Mouse (Mus musculus) cerebellum, adult 11 months (tissue): Measurements from ENCODE around the gene Acvr1b.

ENCODE experiments used
- DNase-seq: peaks from one replicate; pipeline ENCODE4 v3.0.0; 2022

The Acvr1b gene

DNA sequence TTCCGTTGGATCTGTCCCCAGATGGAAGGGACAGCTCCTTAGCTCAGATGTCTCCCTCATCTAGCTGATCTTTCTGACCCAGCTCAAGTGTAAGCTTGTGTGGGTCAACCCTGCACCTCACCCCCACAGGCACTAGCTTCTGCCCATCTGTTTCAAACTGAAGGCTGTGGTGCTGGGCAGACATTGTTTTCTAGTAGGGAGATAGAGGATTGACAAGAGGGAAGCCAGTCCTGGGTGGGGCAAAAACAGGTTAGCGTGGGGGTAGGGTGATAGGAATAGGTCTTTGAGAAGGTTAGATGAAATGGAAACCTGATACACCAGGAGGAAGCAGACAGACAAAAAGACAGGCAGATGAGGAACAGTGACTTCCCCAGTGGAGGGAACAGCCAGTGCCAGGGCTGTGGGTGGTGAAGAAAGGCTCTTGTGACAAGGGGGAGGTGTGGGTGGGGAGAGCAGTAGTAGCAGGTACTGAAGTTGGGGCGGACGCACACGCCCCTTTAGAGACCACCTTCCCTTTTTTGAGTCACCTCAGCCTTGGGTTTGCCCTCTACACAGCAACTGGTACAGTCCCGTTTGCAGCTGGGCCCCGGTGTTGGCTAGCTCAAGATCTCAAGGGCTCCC is 82.1 kb downstream of the Acvr1b start:
- DNase-seq: no peak

DNA sequence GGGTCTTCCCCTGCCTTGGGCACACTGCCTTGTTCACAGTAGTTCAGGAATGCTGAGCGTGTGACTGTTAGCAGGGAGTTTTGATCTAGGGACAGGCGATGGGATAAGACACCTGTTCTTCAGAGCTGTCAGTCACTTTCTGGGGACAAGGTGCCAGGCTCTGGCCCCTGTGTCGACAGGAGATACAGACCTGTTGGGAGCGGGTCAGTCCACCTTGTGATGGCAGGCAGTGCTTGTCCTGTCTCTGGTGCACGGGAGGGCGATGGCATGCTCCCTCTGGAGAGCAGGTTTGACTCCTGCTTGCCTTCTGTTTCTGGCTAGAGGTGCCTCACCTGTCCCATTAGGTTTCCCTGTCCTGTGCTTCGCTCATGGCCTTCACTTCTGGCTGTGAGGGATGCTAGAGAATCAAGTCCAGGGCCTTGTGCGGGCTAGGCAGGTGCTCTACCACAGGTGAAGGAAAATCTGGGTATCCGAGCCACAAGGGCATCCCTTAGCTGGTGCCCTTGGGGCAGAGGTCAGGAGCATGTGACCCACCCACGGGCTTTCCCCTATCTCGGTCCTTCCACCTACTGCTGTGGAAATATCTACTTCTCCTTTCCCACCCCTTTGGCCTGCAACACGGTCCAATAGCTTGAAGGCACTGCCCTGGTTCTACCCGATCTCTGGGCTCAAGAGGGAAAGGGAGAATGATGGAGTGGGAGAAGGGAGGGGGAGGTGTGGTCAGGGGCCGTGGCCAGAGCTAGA is 82.8 kb downstream of the Acvr1b start:
- no peak for DNase-seq

DNA sequence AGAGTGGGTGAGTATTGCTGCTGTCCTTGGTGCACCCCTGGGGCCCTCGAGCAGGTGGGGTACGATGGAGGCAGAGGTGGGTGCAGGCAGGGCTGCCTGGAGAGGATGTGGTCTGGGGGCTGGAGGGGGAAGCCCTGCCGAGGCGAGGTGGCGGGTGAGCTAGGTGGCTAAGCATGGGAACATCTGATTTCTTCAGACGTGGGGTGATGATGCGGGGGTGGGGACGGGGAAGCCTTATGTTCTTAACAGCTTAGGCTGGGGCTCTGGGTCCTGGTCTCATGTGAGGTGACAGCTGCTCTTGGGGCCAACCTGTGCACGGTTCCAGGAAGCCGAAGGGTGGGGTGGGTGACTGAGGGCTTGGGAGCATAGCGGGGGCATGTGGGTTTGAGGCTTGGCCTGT is 84.6 kb downstream of the Acvr1b start:
- no peak for DNase-seq

DNA sequence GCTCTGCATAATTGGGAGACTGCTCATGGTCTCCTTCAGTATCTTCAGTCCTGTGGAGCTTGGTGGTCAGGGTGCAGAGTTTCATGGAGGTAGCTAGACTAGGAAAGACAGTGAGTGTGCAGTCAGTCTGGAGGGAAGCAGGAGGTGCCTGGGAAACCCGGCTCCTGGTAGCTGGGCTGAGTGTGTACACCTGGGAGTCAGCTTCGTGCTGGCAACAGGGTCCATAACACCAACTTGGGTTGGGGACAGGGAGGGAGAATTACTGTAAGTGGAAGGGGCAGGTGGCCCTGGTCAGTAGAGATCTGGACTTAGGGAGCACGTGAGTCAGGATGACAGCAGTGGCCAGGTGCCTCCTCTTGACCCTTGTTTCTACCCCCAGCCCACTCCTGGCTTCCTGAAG is 86.1 kb downstream of the Acvr1b start:
- no peak for DNase-seq

DNA sequence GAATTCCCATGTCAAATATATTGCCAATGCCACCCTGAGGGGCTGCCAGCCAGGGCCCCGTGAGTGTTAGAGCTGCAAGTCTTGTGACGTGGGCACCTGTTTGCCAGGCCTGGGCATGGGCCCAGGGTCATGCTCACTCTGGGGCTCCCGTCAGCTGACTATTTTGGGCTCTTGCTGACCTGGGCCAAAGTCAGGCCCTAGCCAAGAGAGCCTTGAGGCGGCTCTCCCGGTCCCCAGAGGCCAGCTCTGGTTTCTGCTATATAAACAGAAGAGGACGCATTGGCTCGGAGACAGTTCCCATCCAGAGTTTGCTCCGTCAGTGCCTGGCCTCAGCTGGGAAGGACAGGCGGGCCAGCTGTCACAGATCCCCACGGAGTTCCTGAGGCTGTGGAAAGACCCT is 86.5 kb downstream of the Acvr1b start:
- no peak for DNase-seq

DNA sequence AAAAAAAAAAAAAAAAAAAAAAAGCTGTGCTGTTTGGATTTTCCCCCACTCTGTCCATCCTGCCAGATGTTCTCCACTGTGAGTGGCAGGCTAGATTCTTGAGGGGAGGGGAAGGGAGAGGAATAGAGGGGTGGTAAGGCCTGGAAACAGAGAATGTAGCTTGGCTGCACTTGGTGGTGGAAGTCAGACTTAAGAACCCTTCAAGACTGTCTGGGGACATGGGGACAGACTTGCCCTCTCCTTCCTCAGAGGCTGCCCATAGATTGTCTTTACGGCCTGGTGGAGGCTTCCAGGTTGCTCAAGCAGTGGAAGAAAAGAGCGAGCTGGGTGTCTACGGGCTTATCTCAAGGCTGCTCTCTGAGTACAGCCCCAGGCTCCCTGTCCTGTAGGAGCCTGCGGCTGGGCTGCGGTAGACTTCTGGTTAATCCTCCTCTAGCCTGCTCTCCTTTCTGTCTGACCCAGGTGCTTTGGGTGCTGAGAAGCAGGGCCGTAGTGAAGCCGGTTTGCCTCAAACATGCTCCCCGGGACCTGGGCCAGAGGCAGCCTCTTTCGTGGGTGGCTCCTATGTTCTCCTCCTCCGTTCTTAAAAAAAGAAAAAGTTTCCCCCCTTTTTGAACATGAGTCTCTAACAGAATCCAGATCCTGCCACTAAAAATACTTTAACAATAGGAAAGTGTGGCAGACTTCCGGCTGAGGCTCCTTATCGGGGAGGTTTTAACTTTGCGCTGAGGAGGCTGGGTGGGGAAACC is 87.2 kb downstream of the Acvr1b start:
- DNase-seq: no peak

DNA sequence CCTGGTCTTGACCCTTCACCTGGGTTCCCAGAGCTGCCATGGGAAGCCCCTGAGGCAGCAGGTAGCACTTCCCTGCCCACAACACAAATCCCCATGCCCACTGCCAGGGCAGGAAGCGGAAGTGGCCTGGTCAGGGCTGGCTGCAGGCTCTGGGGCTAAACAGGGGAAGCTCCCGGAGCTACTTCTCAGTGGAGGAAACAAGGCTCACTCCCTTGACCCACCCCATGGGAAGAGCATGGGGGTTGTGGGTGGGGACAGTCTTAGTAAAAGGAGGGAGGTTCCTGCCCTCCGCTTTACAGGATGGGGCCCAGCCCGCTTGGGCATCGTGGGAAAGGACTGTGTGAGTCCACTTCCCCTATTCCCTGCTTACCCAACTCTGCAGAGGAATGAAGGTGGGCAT is 88.6 kb downstream of the Acvr1b start:
- DNase-seq: no peak
